Mouse (Mus musculus): ENCODE results near the gene Slc22a29. TPM values are rescaled to one million over a fixed set of nuclear protein-coding genes. Genes with fewer than 3 reads are reported as not detected.

Slc22a29 gene
- polyA plus RNA-seq, 1 experiment from 2014 or later = not detected

Other genes with a start within 250 kb of the Slc22a29 start
- not detected in 2 replicates for gene Slc22a28, start 86.9 kb downstream of the Slc22a29 start, polyA plus RNA-seq (2014; fragmentation: Nextera tagmentation; extraction: Ambion mirVana)
- not detected in 2 replicates for gene Slc22a30, start 186.2 kb upstream of the Slc22a29 start, polyA plus RNA-seq (2014; fragmentation: Nextera tagmentation; extraction: Ambion mirVana)

All from lung, embryonic 14.5 days (tissue).